Mouse (Mus musculus) embryonic facial prominence, embryonic 11.5 days (tissue): ENCODE measurements around the gene Samm50. TPM values are rescaled to one million over a fixed set of nuclear protein-coding genes. Genes with fewer than 3 reads are reported as not detected.

ENCODE experiments used
- ATAC-seq: fragments of 200-750 bp; cut with Nextera tagmentation; replicated peaks from 2 replicates; pipeline ENCODE4 v1.8.0; 2017; ENCODE audit warnings: low read depth; ENCODE audit not compliant: insufficient number of reproducible peaks, low FRiP score, low TSS enrichment
- DNase-seq: peaks from one replicate; pipeline ENCODE4 v3.0.0-alpha.2; 2015; ENCODE audit warnings: low spot score
- H3K27ac ChIP-seq: fragments of 300-500 bp; sonication (generic); replicated peaks from 2 replicates; pipeline ENCODE4 v1.5.1; 2014; ENCODE audit warnings: mild to moderate bottlenecking, low read depth, low read length, control low read depth
- H3K27me3 ChIP-seq: fragments of 300-500 bp; sonication (generic); 2 replicates; pipeline ENCODE4 v1.6.1; 2014; ENCODE audit warnings: mild to moderate bottlenecking, low read length, moderate library complexity, mixed read lengths; ENCODE audit not compliant: control insufficient read depth, insufficient read depth
- H3K36me3 ChIP-seq: fragments of 300-500 bp; sonication (generic); replicated peaks from 2 replicates; pipeline ENCODE4 v1.6.1; 2014; ENCODE audit warnings: low read depth, mild to moderate bottlenecking, low read length, moderate library complexity, mixed read lengths; ENCODE audit not compliant: control insufficient read depth, insufficient read depth
- H3K4me1 ChIP-seq: fragments of 300-500 bp; sonication (generic); 2 replicates; pipeline ENCODE4 v1.6.1; 2014; ENCODE audit warnings: low read length, mixed read lengths; ENCODE audit not compliant: control insufficient read depth, insufficient read depth
- H3K4me2 ChIP-seq: fragments of 300-500 bp; sonication (generic); 2 replicates; pipeline ENCODE4 v1.6.1; 2014; ENCODE audit warnings: low read depth, mild to moderate bottlenecking, control low read depth, low read length, moderate library complexity
- H3K4me3 ChIP-seq: fragments of 300-500 bp; sonication (generic); 2 replicates; pipeline ENCODE4 v1.5.1; 2014; ENCODE audit warnings: low read depth, low read length, control low read depth
- H3K9ac ChIP-seq: fragments of 300-500 bp; sonication (generic); replicated peaks from 2 replicates; pipeline ENCODE4 v1.6.1; 2014; ENCODE audit warnings: mild to moderate bottlenecking, control low read depth, low read length
- H3K9me3 ChIP-seq: fragments of 300-500 bp; sonication (generic); replicated peaks from 2 replicates; pipeline ENCODE4 v1.6.1; 2016; ENCODE audit warnings: mild to moderate bottlenecking, low read length, inconsistent platforms, mixed read lengths; ENCODE audit not compliant: control insufficient read depth
- WGBS: fragments of 180-500 bp; shearing (Covaris S2); extraction: QIAGEN DNeasy Blood & Tissue Kit; methylation state at CpG from one replicate; pipeline ENCODE4 v1.1.7; 2014; 5-methylcytosine and 5-hydroxymethylcytosine counted together
- polyA plus RNA-seq: library from polyadenylated mRNA; unstranded; fragments of >200 nt; fragmentation: Nextera tagmentation; extraction: Ambion mirVana; gene quantifications from 2 replicates; pipeline ENCODE4 v1.2.1, GENCODE M21; 2014

Samm50 gene
- polyA plus RNA-seq, 1 experiment from 2014 or later: 84.3 TPM

GRCm38 (mm10) chr15:84245104-84245503, 53.1 kb downstream of the Samm50 start:
- DNase-seq (no peak), ATAC-seq (no peak)
- no peaks in the 10 kb centered on the region for H3K9me3 ChIP-seq
- no peak overlapping the region for H3K27ac ChIP-seq
- WGBS: 81% methylated on average over 7 of the region's 7 CpGs
- no peak overlapping the region for H3K4me2 ChIP-seq
- no peak overlapping the region for H3K9ac ChIP-seq
- no peaks in the 10 kb centered on the region for H3K27me3 ChIP-seq
- H3K36me3 ChIP-seq: no peaks in the 10 kb centered on the region
- no peaks in the 10 kb centered on the region for H3K4me1 ChIP-seq
- H3K4me3 ChIP-seq: no peak overlapping the region

DNA sequence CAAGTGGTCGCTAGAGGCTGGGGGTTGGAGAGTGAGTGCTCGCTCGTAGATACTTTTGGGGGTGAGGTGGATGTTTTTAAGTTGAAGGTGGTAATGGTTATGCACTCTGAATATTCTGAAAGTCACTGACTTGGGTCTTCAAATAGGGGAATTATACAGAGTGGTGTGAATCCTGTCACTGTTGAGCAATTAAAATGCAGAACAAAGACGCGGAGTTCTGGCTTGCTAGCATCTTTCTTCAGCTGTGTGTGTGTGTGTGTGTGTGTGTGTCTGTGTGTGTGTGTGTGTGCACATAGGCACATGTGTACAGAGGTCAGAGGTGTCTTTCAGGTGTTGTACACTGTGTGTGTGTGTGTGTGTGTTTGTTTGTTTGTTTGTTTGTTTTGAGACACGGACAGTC, 54.2 kb downstream of the Samm50 start:
- H3K36me3 ChIP-seq: no peaks in the 10 kb centered on the region
- no peaks in the 10 kb centered on the region for H3K9me3 ChIP-seq
- no peaks in the 10 kb centered on the region for H3K27me3 ChIP-seq
- H3K4me2 ChIP-seq: no peak overlapping the region
- DNase-seq: no peak
- 96% methylated on average over 6 of the region's 6 CpGs for WGBS
- no peaks in the 10 kb centered on the region for H3K4me1 ChIP-seq
- no peak overlapping the region for H3K9ac ChIP-seq
- H3K27ac ChIP-seq: no peak overlapping the region
- no peak for ATAC-seq
- no peak overlapping the region for H3K4me3 ChIP-seq

DNA sequence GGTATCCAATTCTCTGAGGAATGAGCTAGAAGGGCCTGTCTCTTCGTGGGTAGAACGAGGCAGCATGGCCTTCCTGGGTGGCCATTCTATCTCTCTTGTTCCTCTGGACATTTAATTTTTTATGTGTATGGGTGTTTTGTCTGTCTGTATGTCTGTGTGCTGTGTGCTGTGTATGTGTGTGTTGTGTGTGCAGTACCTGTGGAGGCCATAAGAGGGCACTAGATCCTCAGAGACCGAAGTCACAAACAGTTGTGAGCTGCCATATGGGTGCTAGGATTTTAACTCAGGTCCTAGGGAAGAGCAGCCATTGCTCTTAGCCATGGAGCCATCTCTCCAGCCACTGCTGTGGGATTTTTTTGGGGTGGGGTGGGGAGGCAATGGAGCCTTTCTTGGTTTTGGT, 55.3 kb downstream of the Samm50 start:
- H3K27ac ChIP-seq: no peak overlapping the region
- no peak overlapping the region for H3K9ac ChIP-seq
- 91% methylated on average over 3 of the region's 3 CpGs for WGBS
- H3K4me3 ChIP-seq: no peak overlapping the region
- DNase-seq (no peak), ATAC-seq (no peak)
- H3K4me1 ChIP-seq: no peaks in the 10 kb centered on the region
- H3K9me3 ChIP-seq: no peaks in the 10 kb centered on the region
- no peaks in the 10 kb centered on the region for H3K36me3 ChIP-seq
- no peaks in the 10 kb centered on the region for H3K27me3 ChIP-seq
- no peak overlapping the region for H3K4me2 ChIP-seq

- Histone ChIP-seq H3K4me1 (no peaks in the 10 kb centered on the region), H3K9ac (no peak overlapping the region), H3K36me3 (no peaks in the 10 kb centered on the region), H3K27ac (no peak overlapping the region), H3K9me3 (no peaks in the 10 kb centered on the region), H3K4me2 (no peak overlapping the region), H3K4me3 (no peak overlapping the region), H3K27me3 (no peaks in the 10 kb centered on the region)
- ATAC-seq (no peak), DNase-seq (peak; percentile 40)
- WGBS: 51% methylated on average over 13 of the region's 13 CpGs
Observed at GRCm38 (mm10) chr15:84251227-84251626, 59.2 kb downstream of the Samm50 start.

DNA sequence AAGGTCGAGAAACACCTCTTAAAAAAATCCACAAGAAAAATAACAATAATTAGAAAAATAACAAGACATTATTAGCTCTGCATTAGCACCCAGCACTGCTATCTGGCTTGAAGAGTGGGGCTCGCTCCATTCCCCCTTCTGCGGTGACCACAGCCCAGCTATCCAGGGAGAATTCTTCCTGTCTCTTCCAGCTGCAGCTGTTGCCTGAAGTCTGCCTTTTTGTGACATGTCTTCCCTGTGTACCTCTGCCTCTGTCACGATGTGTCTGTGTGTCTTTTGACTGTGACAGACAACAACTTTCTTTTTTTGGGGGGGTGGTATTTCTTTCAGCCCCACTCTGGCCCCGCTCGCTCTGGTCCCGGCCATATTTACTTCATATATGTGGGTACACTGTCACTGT, 60.6 kb downstream of the Samm50 start:
- WGBS: 87% methylated on average over 7 of the region's 7 CpGs
- H3K9ac ChIP-seq: no peak overlapping the region
- no peak overlapping the region for H3K4me2 ChIP-seq
- H3K27ac ChIP-seq: no peak overlapping the region
- no peaks in the 10 kb centered on the region for H3K27me3 ChIP-seq
- no peak overlapping the region for H3K4me3 ChIP-seq
- no peaks in the 10 kb centered on the region for H3K4me1 ChIP-seq
- ATAC-seq: no peak
- H3K36me3 ChIP-seq: no peaks in the 10 kb centered on the region
- H3K9me3 ChIP-seq: no peaks in the 10 kb centered on the region
- DNase-seq: no peak

DNA sequence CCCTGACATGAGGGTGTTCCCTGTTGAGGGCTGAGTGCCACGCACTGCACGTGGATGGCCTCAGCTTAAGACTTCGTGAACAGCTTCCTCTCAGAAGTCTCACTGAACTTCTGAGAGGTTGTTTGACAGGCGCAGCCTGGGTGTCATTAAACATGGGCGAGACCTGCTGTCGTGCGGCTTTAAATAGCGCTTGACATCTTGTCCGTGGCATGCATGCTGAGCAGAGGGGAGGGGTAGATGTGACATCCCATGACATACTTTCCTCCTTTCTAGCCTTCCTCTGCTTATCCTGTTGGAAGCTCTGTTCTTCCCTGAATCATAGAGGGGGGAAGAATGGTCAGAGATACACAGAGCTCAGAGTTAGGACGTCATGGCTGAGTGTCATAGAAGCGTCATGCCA, 61.7 kb downstream of the Samm50 start:
- no peak overlapping the region for H3K27ac ChIP-seq
- no peak for ATAC-seq
- no peaks in the 10 kb centered on the region for H3K9me3 ChIP-seq
- no peaks in the 10 kb centered on the region for H3K4me1 ChIP-seq
- H3K36me3 ChIP-seq: no peaks in the 10 kb centered on the region
- 69% methylated on average over 11 of the region's 11 CpGs for WGBS
- DNase-seq: no peak
- no peak overlapping the region for H3K9ac ChIP-seq
- H3K4me2 ChIP-seq: no peak overlapping the region
- no peak overlapping the region for H3K4me3 ChIP-seq
- H3K27me3 ChIP-seq: no peaks in the 10 kb centered on the region

DNA sequence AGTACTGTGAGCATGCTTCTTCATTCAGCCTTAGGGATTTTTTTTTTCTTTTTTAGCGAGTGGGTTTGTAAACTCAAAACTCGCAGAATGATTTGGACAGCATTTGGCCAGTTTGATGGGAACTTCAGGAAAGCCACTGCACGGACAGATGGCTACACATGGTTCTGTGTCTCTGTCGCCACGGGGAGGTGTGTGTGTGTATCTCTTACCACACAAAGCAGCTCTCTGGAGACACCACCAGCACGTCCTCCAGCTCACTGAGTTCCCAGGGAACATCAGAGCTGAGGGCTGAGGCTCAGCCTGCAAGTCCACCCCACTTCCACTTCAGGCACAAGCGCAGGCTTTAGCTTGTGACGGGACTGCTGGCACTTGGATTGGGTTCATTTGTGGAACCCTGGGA, 62.3 kb downstream of the Samm50 start:
- H3K36me3 ChIP-seq: no peaks in the 10 kb centered on the region
- no peaks in the 10 kb centered on the region for H3K27me3 ChIP-seq
- no peak overlapping the region for H3K27ac ChIP-seq
- DNase-seq (no peak), ATAC-seq (no peak)
- no peaks in the 10 kb centered on the region for H3K4me1 ChIP-seq
- no peak overlapping the region for H3K4me3 ChIP-seq
- H3K4me2 ChIP-seq: no peak overlapping the region
- H3K9me3 ChIP-seq: no peaks in the 10 kb centered on the region
- WGBS: 78% methylated on average over 8 of the region's 8 CpGs
- no peak overlapping the region for H3K9ac ChIP-seq

GRCm38 (mm10) chr15:84256254-84256850, 64.3 kb downstream of the Samm50 start:
- no peak overlapping the region for H3K4me3 ChIP-seq
- ATAC-seq: no peak
- no peaks in the 10 kb centered on the region for H3K9me3 ChIP-seq
- no peak overlapping the region for H3K27ac ChIP-seq
- no peak for DNase-seq
- 79% methylated on average over 12 of the region's 12 CpGs for WGBS
- H3K27me3 ChIP-seq: no peaks in the 10 kb centered on the region
- H3K4me1 ChIP-seq: no peaks in the 10 kb centered on the region
- H3K36me3 ChIP-seq: no peaks in the 10 kb centered on the region
- H3K9ac ChIP-seq: no peak overlapping the region
- no peak overlapping the region for H3K4me2 ChIP-seq
